Comparison of ENCODE assay signal across 27 mouse cellular contexts in the genomic region with DNA sequence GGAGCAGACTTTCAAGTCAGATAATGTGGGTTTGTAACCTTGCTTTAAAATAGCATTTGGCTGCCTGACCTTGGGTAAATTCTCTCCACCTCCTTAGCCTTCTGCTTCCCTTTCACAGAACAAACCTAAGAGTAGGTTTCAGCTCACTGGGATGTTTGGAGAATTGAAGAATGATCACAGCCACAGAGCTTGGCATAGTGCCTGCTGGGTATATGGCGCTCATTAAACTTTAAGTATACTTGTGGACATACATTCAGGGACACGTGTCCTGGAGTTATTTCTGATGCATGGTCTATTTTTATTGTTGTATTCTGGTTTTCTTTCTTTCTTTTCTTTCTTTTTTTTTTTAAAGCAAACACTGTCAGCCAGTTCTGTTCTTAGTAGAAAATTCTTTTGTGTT.
DNase-seq lines count a peak whose midpoint lies in the region; ATAC-seq and TF ChIP-seq lines count a peak whose summit lies in the region.
"Had no signal": no experiment of that assay in that cellular context is flagged by ENCODE, and none has a peak within 500 bp of the region (broad histone marks: within the 10 kb centered on the region; RNA-seq: fewer than 3 reads in every experiment).

No protein-coding gene starts in this region.

- DNase-seq in heart, embryonic 10.5 days (ENCODE audit: low spot score): no peak
- DNase-seq in lung, postnatal 0 days (ENCODE audit: low spot score): no peak
- peak; percentile 66 for DNase-seq in limb, embryonic 14.5 days (ENCODE audit: low spot score)
- DNase-seq in cerebellum, adult 9-10 months: no peak
- DNase-seq: adrenal gland, adult 2 months; adrenal gland, postnatal 14 days; cerebellum, adult 11 months; cerebellum, adult 2 months; cerebellum, postnatal 10 days; cerebellum, postnatal 36 days; embryo, embryonic 11 days; gastrocnemius, postnatal 25 days; heart, adult 18-20 months; heart, postnatal 10 days; heart, postnatal 36 days had no signal

- no peak for TF ChIP-seq EP300 in lung, postnatal 0 days (IDR thresholded peaks at IDR 0.05)

- no peak overlapping the region for H3K4me3 ChIP-seq in heart, embryonic 16.5 days (ENCODE audit: low read length)
- no peak overlapping the region for H3K4me3 ChIP-seq in heart, embryonic 10.5 days
- no peak overlapping the region for H3K4me3 ChIP-seq in lung, embryonic 15.5 days
- H3K4me3 ChIP-seq in lung, postnatal 0 days (ENCODE audit: low read depth, low read length): no peak overlapping the region
- no peak overlapping the region for H3K4me3 ChIP-seq in limb, embryonic 14.5 days (replicated peaks; ENCODE audit: low read length)
- H3K4me3 ChIP-seq: embryonic facial prominence, embryonic 10.5 days; embryonic facial prominence, embryonic 13.5 days; erythroblast, embryonic 14.5 days; forebrain, embryonic 12.5 days; forebrain, embryonic 15.5 days; hindbrain, embryonic 10.5 days; hindbrain, embryonic 13.5 days had no signal

- 0 out of 2 replicates have a peak, but pooled peaks cover 3% of the 10 kb centered on the region for H3K9me3 ChIP-seq in heart, embryonic 16.5 days (replicated peaks; ENCODE audit: control insufficient read depth, low read length)
- H3K9me3 ChIP-seq in heart, embryonic 10.5 days: 0 out of 2 replicates have a peak, but pooled peaks cover 3% of the 10 kb centered on the region
- H3K9me3 ChIP-seq in lung, embryonic 15.5 days: no peaks in the 10 kb centered on the region
- H3K9me3 ChIP-seq in lung, postnatal 0 days (ENCODE audit: low read length): no peaks in the 10 kb centered on the region
- no peaks in the 10 kb centered on the region for H3K9me3 ChIP-seq in limb, embryonic 14.5 days (ENCODE audit: control insufficient read depth, low read length)
- H3K9me3 ChIP-seq: forebrain, embryonic 15.5 days; hindbrain, embryonic 10.5 days; hindbrain, embryonic 13.5 days had no signal

- 50% methylated on average over 2 of the region's 2 CpGs for WGBS in heart, embryonic 16.5 days
- 81% methylated on average over 2 of the region's 2 CpGs for WGBS in heart, embryonic 10.5 days
- 23% methylated on average over 2 of the region's 2 CpGs for WGBS in lung, embryonic 15.5 days
- 19% methylated on average over 2 of the region's 2 CpGs for WGBS in lung, postnatal 0 days
- 26% methylated on average over 2 of the region's 2 CpGs for WGBS in limb, embryonic 14.5 days

- no peak overlapping the region for H3K4me2 ChIP-seq in heart, embryonic 16.5 days (ENCODE audit: low read depth, low read length)
- no peak overlapping the region for H3K4me2 ChIP-seq in lung, embryonic 15.5 days
- no peak overlapping the region for H3K4me2 ChIP-seq in lung, postnatal 0 days (replicated peaks; ENCODE audit: low read depth, low read length)
- no peak overlapping the region for H3K4me2 ChIP-seq in limb, embryonic 14.5 days (replicated peaks; ENCODE audit: low read depth, low read length, severe bottlenecking)
- H3K4me2 ChIP-seq: embryonic facial prominence, embryonic 13.5 days; forebrain, embryonic 12.5 days; forebrain, embryonic 15.5 days; heart, embryonic 11.5 days; hindbrain, embryonic 13.5 days had no signal

- no peak for TF ChIP-seq CTCF in lung, postnatal 0 days (IDR thresholded peaks at IDR 0.05)

- no peak overlapping the region for H3K9ac ChIP-seq in heart, embryonic 16.5 days (ENCODE audit: low read length)
- no peak overlapping the region for H3K9ac ChIP-seq in lung, embryonic 15.5 days
- no peak overlapping the region for H3K9ac ChIP-seq in lung, postnatal 0 days (replicated peaks; ENCODE audit: low read depth)
- no peak overlapping the region for H3K9ac ChIP-seq in limb, embryonic 14.5 days (ENCODE audit: low read depth, low read length, severe bottlenecking)
- H3K9ac ChIP-seq: embryonic facial prominence, embryonic 13.5 days; forebrain, embryonic 12.5 days; forebrain, embryonic 15.5 days; hindbrain, embryonic 13.5 days had no signal

- H3K27me3 ChIP-seq in heart, embryonic 16.5 days (ENCODE audit: control insufficient read depth, insufficient read depth, low read length): no peaks in the 10 kb centered on the region
- H3K27me3 ChIP-seq in heart, embryonic 10.5 days (ENCODE audit: insufficient read depth, poor library complexity, severe bottlenecking): peaks cover 18% of the 10 kb centered on the region; the same call in 1 of the 2 replicates
- no peaks in the 10 kb centered on the region for H3K27me3 ChIP-seq in lung, embryonic 15.5 days
- H3K27me3 ChIP-seq in lung, postnatal 0 days (replicated peaks; ENCODE audit: insufficient read depth, low read length): no peaks in the 10 kb centered on the region
- H3K27me3 ChIP-seq in limb, embryonic 14.5 days (ENCODE audit: control insufficient read depth, insufficient read depth, low read length): no peaks in the 10 kb centered on the region
- H3K27me3 ChIP-seq: forebrain, embryonic 15.5 days had no signal

- TF ChIP-seq POLR2A in limb, embryonic 14.5 days (IDR thresholded peaks at IDR 0.05; ENCODE audit: borderline replicate concordance, extremely low read depth, insufficient read depth, insufficient read length): no peak

- no peak for ATAC-seq in heart, embryonic 16.5 days (replicated peaks; ENCODE audit: extremely low read depth, insufficient read depth, low FRiP score)
- ATAC-seq in lung, embryonic 15.5 days (ENCODE audit: borderline replicate concordance, extremely low read depth, low FRiP score, low TSS enrichment): no peak
- no peak for ATAC-seq in lung, postnatal 0 days
- ATAC-seq in limb, embryonic 14.5 days (ENCODE audit: low FRiP score, low read depth): no peak
- ATAC-seq: CD4-positive, CD25-positive, alpha-beta regulatory T cell, adult 4 months; forebrain, embryonic 15.5 days; hindbrain, embryonic 16.5 days had no signal

- H3K36me3 ChIP-seq in heart, embryonic 16.5 days (ENCODE audit: control insufficient read depth, insufficient read depth): no peaks in the 10 kb centered on the region
- no peaks in the 10 kb centered on the region for H3K36me3 ChIP-seq in heart, embryonic 10.5 days
- no peaks in the 10 kb centered on the region for H3K36me3 ChIP-seq in lung, embryonic 15.5 days
- H3K36me3 ChIP-seq in lung, postnatal 0 days (ENCODE audit: insufficient read depth, low read length): no peaks in the 10 kb centered on the region
- H3K36me3 ChIP-seq in limb, embryonic 14.5 days (ENCODE audit: control insufficient read depth, insufficient read depth, low read length): no peaks in the 10 kb centered on the region
- H3K36me3 ChIP-seq: embryonic facial prominence, embryonic 10.5 days; embryonic facial prominence, embryonic 13.5 days; forebrain, embryonic 12.5 days; forebrain, embryonic 15.5 days; hindbrain, embryonic 10.5 days; hindbrain, embryonic 13.5 days had no signal

- H3K4me1 ChIP-seq in heart, embryonic 16.5 days (ENCODE audit: control insufficient read depth, insufficient read depth, low read length): peaks cover 15% of the 10 kb centered on the region
- peaks cover 20% of the 10 kb centered on the region for H3K4me1 ChIP-seq in heart, embryonic 10.5 days
- H3K4me1 ChIP-seq in lung, embryonic 15.5 days: peaks cover 36% of the 10 kb centered on the region
- H3K4me1 ChIP-seq in lung, postnatal 0 days (ENCODE audit: insufficient read depth, low read depth, low read length): no peaks in the 10 kb centered on the region; the same call in 1 of the 2 replicates
- peaks cover 64% of the 10 kb centered on the region for H3K4me1 ChIP-seq in limb, embryonic 14.5 days (ENCODE audit: control insufficient read depth, insufficient read depth, low read length)

- H3K27ac ChIP-seq in heart, embryonic 16.5 days (ENCODE audit: low read length): 0 out of 2 replicates have a peak overlapping the region, but pooled peaks have one; percentile 12
- H3K27ac ChIP-seq in heart, embryonic 10.5 days: no peak overlapping the region
- H3K27ac ChIP-seq in lung, embryonic 15.5 days: peak overlapping the region; percentile 13; the same call in 1 of the 2 replicates
- no peak overlapping the region for H3K27ac ChIP-seq in lung, postnatal 0 days (ENCODE audit: low read length)
- H3K27ac ChIP-seq in limb, embryonic 14.5 days (replicated peaks; ENCODE audit: low read depth, low read length): no peak overlapping the region; the same call in 1 of the 2 replicates
- H3K27ac ChIP-seq: embryonic facial prominence, embryonic 10.5 days; forebrain, embryonic 12.5 days; forebrain, embryonic 15.5 days; hindbrain, embryonic 10.5 days; hindbrain, embryonic 13.5 days had no signal

Comparison
In these comparisons a context has a peak if more than half of its experiments do, and no peak if none do; other contexts are left out.
1. H3K27ac ChIP-seq: peak in heart, embryonic 16.5 days (single experiment) and lung, embryonic 15.5 days (single experiment); none in heart, embryonic 10.5 days (single experiment), lung, postnatal 0 days (single experiment) and limb, embryonic 14.5 days (single experiment).